Mouse (Mus musculus) E14TG2a.4 (cell line): ENCODE measurements around the gene Rap1b.

Source experiments
- CTCF ChIP-seq: conservative IDR thresholded peaks from 2 replicates; pipeline ENCODE4 v1.5.1; 2014; ENCODE audit warnings: low read length
- POU5F1 ChIP-seq: IDR thresholded peaks from 2 replicates; pipeline ENCODE4 v1.6.1; 2014; ENCODE audit warnings: low read length, borderline replicate concordance

GRCm38 (mm10) chr10:117766896-117767160 lies 79.0 kb downstream of the Rap1b start:
- no peak for TF ChIP-seq CTCF
- no peak for TF ChIP-seq POU5F1
